Mouse (Mus musculus) testis, adult 2 months (tissue): ENCODE results near the gene Josd2.

Experiments used
- CTCF ChIP-seq: fragments of 200-500 bp; IDR thresholded peaks from 2 replicates; pipeline ENCODE4 v1.5.1; 2012; ENCODE audit warnings: low read depth, mild to moderate bottlenecking, inconsistent platforms, low read length, moderate library complexity; ENCODE audit not compliant: control insufficient read depth, insufficient read depth, insufficient replicate concordance
- POLR2A ChIP-seq: fragments of 200-500 bp; IDR thresholded peaks from 2 replicates; pipeline ENCODE4 v1.6.1; 2012; ENCODE audit warnings: low read depth, mild to moderate bottlenecking, inconsistent platforms, low read length, moderate library complexity; ENCODE audit not compliant: control insufficient read depth

DNA sequence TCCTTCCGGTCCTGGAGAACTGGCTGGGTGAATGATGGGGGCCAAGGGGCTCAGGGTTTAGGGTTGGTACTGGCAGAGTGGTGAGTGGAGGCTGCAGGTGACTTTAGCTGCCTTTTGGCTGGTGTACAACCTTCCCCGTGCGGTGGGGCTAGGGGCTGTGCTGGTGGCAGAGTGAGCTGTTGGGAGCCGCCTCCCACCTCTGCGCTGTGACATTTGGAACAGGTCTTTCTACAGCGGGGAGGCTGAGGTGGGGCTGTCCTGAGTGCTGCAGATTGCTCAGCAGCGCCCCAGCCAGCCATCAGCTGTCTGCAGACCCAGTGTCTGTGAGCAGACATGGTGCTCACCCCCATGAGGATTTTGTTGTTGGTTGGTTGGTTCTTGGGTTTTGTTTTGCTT is 22.3 kb upstream of the Josd2 start:
- TF ChIP-seq CTCF = no peak
- TF ChIP-seq POLR2A = no peak
